Mouse (Mus musculus): ENCODE data around the gene Prkn.

GRCm38 (mm10) chr17:12038499-12038898 lies 1198.3 kb downstream of the Prkn start:
- TF ChIP-seq POLR2A (IDR thresholded peaks at IDR 0.05; ENCODE audit: low read depth, low read length) = no peak
- no peak for TF ChIP-seq CTCF (IDR thresholded peaks at IDR 0.05; ENCODE audit: borderline replicate concordance, insufficient read depth, low read length)
